In the genomic region with DNA sequence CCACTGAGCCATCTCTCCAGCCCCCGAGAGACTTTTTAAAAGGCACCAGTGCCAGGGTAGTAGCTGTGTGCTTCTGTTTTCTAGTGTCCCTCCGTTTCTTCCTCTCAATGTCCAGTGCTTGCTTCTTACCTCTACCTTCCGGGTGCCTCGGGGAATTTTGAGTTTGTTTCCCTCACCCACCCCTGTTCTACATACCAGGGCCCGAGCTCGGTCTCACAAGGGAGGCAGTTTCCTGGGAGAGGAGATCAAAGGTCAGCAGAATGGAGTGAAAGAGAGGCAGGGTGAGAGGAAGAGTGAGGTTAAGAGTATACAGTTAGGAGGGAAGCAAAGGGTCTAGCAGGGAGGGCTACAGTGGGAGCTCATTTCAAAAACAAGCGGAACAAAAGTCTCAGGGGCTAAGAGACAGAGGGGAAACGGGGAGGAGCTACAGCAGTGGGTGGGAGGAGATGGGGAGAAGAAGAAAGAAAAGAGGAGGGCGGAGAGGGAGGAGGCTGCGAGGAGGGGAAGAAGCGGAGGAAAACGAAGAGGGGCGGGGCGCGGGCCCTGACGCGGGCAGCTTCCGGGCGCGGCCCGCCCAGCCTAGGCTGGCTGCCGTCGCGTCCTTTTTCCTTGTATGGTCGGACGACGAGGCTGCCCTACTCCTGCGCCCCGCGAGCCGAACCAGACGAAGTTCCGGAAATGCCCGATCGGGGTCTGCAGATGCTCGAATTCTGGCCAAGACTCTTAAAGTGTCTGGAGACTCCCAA, we compare ENCODE assay signal across 8 mouse cellular contexts. TPM values are rescaled to one million over a fixed set of nuclear protein-coding genes. Genes with fewer than 3 reads are reported as not detected.
A peak's percentile ranks its signal among the peaks of the same experiment; 100 is the strongest.
DNase-seq lines count a peak whose midpoint lies in the region; ATAC-seq and TF ChIP-seq lines count a peak whose summit lies in the region.

No protein-coding gene starts in this region.

- no peak for TF ChIP-seq CTCF in midbrain, postnatal 0 days (IDR thresholded peaks at IDR 0.05)

- peak overlapping the region; percentile 24 for H3K9ac ChIP-seq in midbrain, postnatal 0 days (replicated peaks; ENCODE audit: low read length, poor library complexity, severe bottlenecking)

- H3K4me2 ChIP-seq in midbrain, postnatal 0 days (ENCODE audit: low read depth, low read length, poor library complexity, severe bottlenecking), result peak overlapping the region; percentile 76

- H3K27me3 ChIP-seq in embryonic facial prominence, embryonic 10.5 days (replicated peaks; ENCODE audit: low read depth, poor library complexity, severe bottlenecking), result peaks cover 10% of the 10 kb centered on the region
- H3K27me3 ChIP-seq in midbrain, postnatal 0 days (ENCODE audit: insufficient read depth, low read length), result no peaks in the 10 kb centered on the region

- H3K36me3 ChIP-seq in embryonic facial prominence, embryonic 10.5 days (replicated peaks), result peaks cover 14% of the 10 kb centered on the region
- H3K36me3 ChIP-seq in midbrain, postnatal 0 days (ENCODE audit: insufficient read depth, low read length), result no peaks in the 10 kb centered on the region

- no peaks in the 10 kb centered on the region for H3K9me3 ChIP-seq in embryonic facial prominence, embryonic 10.5 days
- H3K9me3 ChIP-seq in midbrain, postnatal 0 days (ENCODE audit: low read length), result no peaks in the 10 kb centered on the region

- DNase-seq in 3T3-L1 (ENCODE audit: low read depth, low spot score) (peak; percentile 90), liver (peak; percentile 93)
- DNase-seq in adrenal gland, adult 8-10 months, result peak; percentile 85
- peak; percentile 96 for DNase-seq in embryonic facial prominence, embryonic 10.5 days (ENCODE audit: low spot score)
- peak; percentile 94 to 96 for DNase-seq in heart, adult 18-20 months
- DNase-seq in kidney, adult 18-20 months, result peak; percentile 91
- DNase-seq in midbrain, postnatal 0 days (ENCODE audit: low spot score), result peak; percentile 85
- DNase-seq in spleen, postnatal 14 days (ENCODE audit: low spot score in 2 of 2), result peak; percentile 80 to 82

- H3K27ac ChIP-seq in embryonic facial prominence, embryonic 10.5 days (replicated peaks), result peak overlapping the region; percentile 96
- H3K27ac ChIP-seq in midbrain, postnatal 0 days (ENCODE audit: low read depth, low read length), result peak overlapping the region; percentile 63

- peaks cover 77% of the 10 kb centered on the region for H3K4me1 ChIP-seq in embryonic facial prominence, embryonic 10.5 days
- peaks cover 12% of the 10 kb centered on the region; the same call in 1 of the 2 replicates for H3K4me1 ChIP-seq in midbrain, postnatal 0 days (ENCODE audit: insufficient read depth, low read length)

- H3K4me3 ChIP-seq in embryonic facial prominence, embryonic 10.5 days, result peak overlapping the region; percentile 57
- peak overlapping the region; percentile 41 for H3K4me3 ChIP-seq in midbrain, postnatal 0 days (ENCODE audit: low read depth, low read length)

- under 1% methylated on average over 36 of the region's 36 CpGs for WGBS in embryonic facial prominence, embryonic 10.5 days
- 2% methylated on average over 32 of the region's 36 CpGs for WGBS in midbrain, postnatal 0 days

- peak; percentile 18; the same call in 1 of the 2 replicates for ATAC-seq in midbrain, postnatal 0 days (ENCODE audit: low FRiP score)

RNA-seq across cellular contexts. Expression of a gene that starts 3.0 kb away (rescaled TPM):
- total RNA-seq in adrenal gland, adult 8-10 months (2022), result 10 to 100 TPM; 13.6 to 28.9 (median 20.9) TPM
- polyA plus RNA-seq in embryonic facial prominence, embryonic 10.5 days (2016; fragmentation: Nextera tagmentation; extraction: Ambion mirVana), result 93.4 and 101 TPM in 2 replicates
- total RNA-seq in heart, adult 18-20 months (2021), result 10 to 100 TPM; 11.3 to 13.4 TPM
- 15.3 and 19.4 TPM in 2 replicates for total RNA-seq in midbrain, postnatal 0 days (2014; rRNA removed)
- 7.9 and 8.0 TPM in 2 replicates for polyA plus RNA-seq in midbrain, postnatal 0 days (2015; fragmentation: Nextera tagmentation; extraction: Ambion mirVana)

RNA-seq across cellular contexts. Expression of a gene that starts 4.7 kb away (rescaled TPM):
- 10 to 100 TPM; 12.8 to 33.6 (median 21.5) TPM for total RNA-seq in adrenal gland, adult 8-10 months (2022)
- polyA plus RNA-seq in embryonic facial prominence, embryonic 10.5 days (2016; fragmentation: Nextera tagmentation; extraction: Ambion mirVana), result 5.6 and 5.7 TPM in 2 replicates
- total RNA-seq in heart, adult 18-20 months (2021), result 10 to 100 TPM; 18.4 to 27.3 TPM
- 3.0 and 4.1 TPM in 2 replicates for total RNA-seq in midbrain, postnatal 0 days (2014; rRNA removed)
- polyA plus RNA-seq in midbrain, postnatal 0 days (2015; fragmentation: Nextera tagmentation; extraction: Ambion mirVana), result 2.9 and 3.4 TPM in 2 replicates

RNA-seq across cellular contexts. Expression of a gene that starts 17.2 kb away (rescaled TPM):
- 10 to 100 TPM; 24.5 to 44.1 (median 29.5) TPM for total RNA-seq in adrenal gland, adult 8-10 months (2022)
- polyA plus RNA-seq in embryonic facial prominence, embryonic 10.5 days (2016; fragmentation: Nextera tagmentation; extraction: Ambion mirVana), result 61.9 and 62.6 TPM in 2 replicates
- 10 to 100 TPM; 21.8 TPM for total RNA-seq in heart, adult 18-20 months (2021)
- total RNA-seq in midbrain, postnatal 0 days (2014; rRNA removed), result 30.7 and 37.9 TPM in 2 replicates
- 41.6 and 43.2 TPM in 2 replicates for polyA plus RNA-seq in midbrain, postnatal 0 days (2015; fragmentation: Nextera tagmentation; extraction: Ambion mirVana)

RNA-seq across cellular contexts. Expression of a gene that starts 17.4 kb away (rescaled TPM):
- total RNA-seq in adrenal gland, adult 8-10 months (2022), result 100 to 1,000 TPM in 1 of 4 experiments, 10 to 100 TPM in 3; 61.6 to 102 (median 87.9) TPM
- polyA plus RNA-seq in embryonic facial prominence, embryonic 10.5 days (2016; fragmentation: Nextera tagmentation; extraction: Ambion mirVana), result 88.3 and 89.0 TPM in 2 replicates
- 10 to 100 TPM; 39.5 to 44.5 TPM for total RNA-seq in heart, adult 18-20 months (2021)
- 80.3 and 84.2 TPM in 2 replicates for total RNA-seq in midbrain, postnatal 0 days (2014; rRNA removed)
- polyA plus RNA-seq in midbrain, postnatal 0 days (2015; fragmentation: Nextera tagmentation; extraction: Ambion mirVana), result 89.3 and 90.0 TPM in 2 replicates

RNA-seq across cellular contexts. Expression of a gene that starts 24.9 kb away (rescaled TPM):
- 1,000 to 10,000 TPM in 3 of 4 experiments, 100 to 1,000 TPM in 1; 948 to 1,196 (median 1,106) TPM for total RNA-seq in adrenal gland, adult 8-10 months (2022)
- 1,023 and 1,043 TPM in 2 replicates for polyA plus RNA-seq in embryonic facial prominence, embryonic 10.5 days (2016; fragmentation: Nextera tagmentation; extraction: Ambion mirVana)
- 100 to 1,000 TPM; 517 to 602 TPM for total RNA-seq in heart, adult 18-20 months (2021)
- total RNA-seq in midbrain, postnatal 0 days (2014; rRNA removed), result 158 and 163 TPM in 2 replicates
- 536 and 539 TPM in 2 replicates for polyA plus RNA-seq in midbrain, postnatal 0 days (2015; fragmentation: Nextera tagmentation; extraction: Ambion mirVana)

Comparison
In these comparisons a context has a peak if more than half of its experiments do, and no peak if none do; other contexts are left out.
1. Peak in every context shown above with its lines: DNase-seq, ATAC-seq, H3K4me3 ChIP-seq and H3K27ac ChIP-seq.